Mouse (Mus musculus) MEL (cell line): Measurements from ENCODE around the gene Taldo1.

Experiments used
- CTCF ChIP-seq, 3 experiments: IDR thresholded peaks in 2 of 3; conservative IDR thresholded peaks in 1 of 3; 2 replicates each; pipeline ENCODE4 v1.5.1; 2011 to 2012; ENCODE audit warnings: low read length in 3 of 3, low read depth in 2 of 3, mild to moderate bottlenecking in 2 of 3, improper control_type of control experiment in 1 of 3, inconsistent platforms in 1 of 3, mixed read lengths in 1 of 3, moderate library complexity in 1 of 3; ENCODE audit not compliant: control insufficient read depth in 1 of 3, insufficient read depth in 1 of 3, poor library complexity in 1 of 3, severe bottlenecking in 1 of 3
- EP300 ChIP-seq, 2 experiments: IDR thresholded peaks; 2 replicates each; pipeline ENCODE4 v1.6.1; 2011; ENCODE audit warnings: improper control_type of control experiment in 2 of 2, low read length in 2 of 2, low read depth in 1 of 2, mild to moderate bottlenecking in 1 of 2
- ETS1 ChIP-seq: IDR thresholded peaks from 2 replicates; pipeline ENCODE4 v1.6.1; 2012; ENCODE audit warnings: low read depth, mild to moderate bottlenecking, inconsistent platforms, low read length, improper control_type of control experiment, moderate library complexity
- GATA1 ChIP-seq: IDR thresholded peaks from 2 replicates; pipeline ENCODE4 v1.6.1; 2011; ENCODE audit warnings: low read depth, low read length, improper control_type of control experiment
- KAT2A ChIP-seq: conservative IDR thresholded peaks from 2 replicates; pipeline ENCODE4 v1.6.1; 2012; ENCODE audit warnings: low read depth, low read length, improper control_type of control experiment, inconsistent platforms
- MAX ChIP-seq: IDR thresholded peaks from 2 replicates; pipeline ENCODE4 v1.6.1; 2011; ENCODE audit warnings: low read length, improper control_type of control experiment
- RCOR1 ChIP-seq: IDR thresholded peaks from 2 replicates; pipeline ENCODE4 v1.6.1; 2012; ENCODE audit warnings: low read depth, mild to moderate bottlenecking, inconsistent platforms, low read length, improper control_type of control experiment
- SIN3A ChIP-seq: IDR thresholded peaks from 2 replicates; pipeline ENCODE4 v1.6.1; 2012; ENCODE audit warnings: low read length, improper control_type of control experiment, inconsistent platforms
- TBP ChIP-seq: IDR thresholded peaks from 2 replicates; pipeline ENCODE4 v1.8.0; 2011; ENCODE audit warnings: low read depth, low read length, improper control_type of control experiment
- UBTF ChIP-seq: IDR thresholded peaks from 2 replicates; pipeline ENCODE4 v1.6.1; 2012; ENCODE audit warnings: low read depth, mild to moderate bottlenecking, inconsistent platforms, low read length, improper control_type of control experiment, moderate library complexity, borderline replicate concordance; ENCODE audit not compliant: insufficient read depth
- ZMIZ1 ChIP-seq: IDR thresholded peaks from 2 replicates; pipeline ENCODE4 v1.6.1; 2012; ENCODE audit warnings: low read depth, mild to moderate bottlenecking, inconsistent platforms, low read length, improper control_type of control experiment, moderate library complexity

DNA sequence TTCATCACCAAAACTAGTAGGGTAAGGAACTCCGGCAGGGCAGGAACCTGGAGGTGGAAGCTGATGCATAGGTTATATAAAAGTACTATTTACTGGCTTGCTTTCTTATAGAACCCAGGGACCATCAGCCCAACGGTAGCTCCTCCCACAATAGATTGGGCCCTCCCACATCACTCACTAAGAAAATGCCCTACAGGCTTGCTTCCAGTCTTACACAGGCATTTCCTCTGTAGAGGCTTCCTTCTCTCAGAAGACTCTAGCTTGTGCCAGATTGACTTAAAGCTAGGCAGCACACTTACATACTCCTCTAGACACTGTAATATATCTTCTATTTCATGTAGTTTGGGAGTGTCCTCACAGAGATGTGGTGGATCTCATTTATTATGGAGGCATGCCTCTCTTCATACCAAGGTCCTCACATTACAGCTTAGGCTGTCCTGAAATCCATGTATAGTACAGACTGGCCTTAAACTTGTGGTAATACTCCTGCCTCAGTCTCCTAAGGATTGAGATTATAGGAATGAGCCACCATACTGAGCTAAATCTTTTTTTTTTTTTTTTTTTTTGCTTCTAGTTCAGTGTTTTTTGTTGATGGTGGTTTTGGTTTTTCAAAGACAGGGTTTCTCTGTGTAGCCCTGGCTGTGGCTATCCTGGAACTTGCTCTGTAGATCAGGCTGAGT is 4.1 kb upstream of the Taldo1 start:
- TF ChIP-seq EP300 (IDR thresholded peaks at IDR 0.05; ENCODE audit: low read depth in 1 of 2, low read length in 2 of 2) (no peak), MAX (no peak), CTCF (IDR thresholded peaks at IDR 0.05 in 2 of 3, conservative IDR thresholded peaks at IDR 0.05 in 1 of 3; ENCODE audit: control insufficient read depth in 1 of 3, insufficient read depth in 1 of 3, low read depth in 2 of 3, low read length in 3 of 3, poor library complexity in 1 of 3, severe bottlenecking in 1 of 3) (no peak), RCOR1 (no peak), SIN3A (no peak), ETS1 (no peak; the same call in 1 of the 2 replicates), GATA1 (no peak), TBP (peak; percentile 88), KAT2A (no peak), ZMIZ1 (peak; percentile 80; the same call in 1 of the 2 replicates), UBTF (no peak)
